Mouse (Mus musculus) layer of hippocampus, adult 18-20 months (tissue): ENCODE data around the gene Tsr1. TPM values are rescaled to one million over a fixed set of nuclear protein-coding genes. Genes with fewer than 3 reads are reported as not detected.

ENCODE experiments used
- microRNA-seq, 2 experiments: library from miRNA; unstranded; fragments of <30 nt; microRNA quantifications; one replicate each; pipeline ENCODE4 v1.2.0; 2021
- total RNA-seq, 2 experiments: library from RNA; stranded (reverse); gene quantifications; 2 replicates each; pipeline ENCODE4 v1.2.3; 2021

The Tsr1 gene
- total RNA-seq, 2 experiments from 2014 or later: 30.3 to 33.4 TPM

Small RNA genes lying within 50 kb of the gene (microRNA-seq; reads per million reads assigned to microRNA genes)
- gene Mir6926: 0.98 to 2.5 reads per million in 2 experiments

Other genes starting within 250 kb of the Tsr1 start
- 10 to 100 TPM; 73.7 to 73.9 TPM for gene Cluh, start 248.6 kb upstream of the Tsr1 start, total RNA-seq
- gene Pafah1b1, start 173.4 kb upstream of the Tsr1 start, total RNA-seq: 100 to 1,000 TPM; 378 to 398 TPM
- 10 to 100 TPM; 31.4 to 32.5 TPM for gene Mettl16, start 127.2 kb upstream of the Tsr1 start, total RNA-seq
- gene Mnt, start 67.2 kb upstream of the Tsr1 start, total RNA-seq: 10 to 100 TPM; 33.5 to 36.5 TPM
- gene Sgsm2, start 1.0 kb upstream of the Tsr1 start, total RNA-seq: 10 to 100 TPM; 93.3 to 97.4 TPM
- 10 to 100 TPM; 35.0 to 36.0 TPM for gene Smg6, start 27.8 kb downstream of the Tsr1 start, total RNA-seq
- 10 to 100 TPM; 87.5 to 94.8 TPM for gene Srr, start 27.9 kb downstream of the Tsr1 start, total RNA-seq